32 mouse cellular contexts compared by ENCODE assay signal in the genomic region with DNA sequence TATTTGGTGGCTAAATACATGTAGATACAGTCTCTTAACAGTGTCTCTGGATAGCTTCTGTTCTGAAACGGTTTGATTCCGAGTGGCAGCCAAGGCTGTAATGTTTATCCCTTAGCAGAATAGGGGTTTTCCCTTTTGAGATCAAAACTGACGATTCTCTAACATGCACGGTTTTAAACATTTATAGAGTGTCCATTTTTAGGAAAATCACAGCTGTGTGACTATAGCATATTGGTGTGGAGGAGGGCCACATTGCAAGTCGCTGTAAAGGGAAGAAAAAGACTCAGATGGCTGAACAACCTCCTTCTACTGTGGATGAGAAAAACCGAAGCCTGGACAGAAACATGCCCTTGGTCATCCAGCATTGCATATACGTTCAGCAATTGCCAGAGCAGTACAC.
A peak's percentile ranks its signal among the peaks of the same experiment; 100 is the strongest.
DNase-seq lines count a peak whose midpoint lies in the region; ATAC-seq and TF ChIP-seq lines count a peak whose summit lies in the region.
"Had no signal": no experiment of that assay in that cellular context is flagged by ENCODE, and none has a peak within 500 bp of the region (broad histone marks: within the 10 kb centered on the region; RNA-seq: fewer than 3 reads in every experiment).

No protein-coding gene starts in this region.

- H3K4me2 ChIP-seq in kidney, embryonic 16.5 days (replicated peaks; ENCODE audit: low read depth, low read length) = no peak overlapping the region
- no peak overlapping the region for H3K4me2 ChIP-seq in forebrain, embryonic 13.5 days
- H3K4me2 ChIP-seq: embryonic facial prominence, embryonic 13.5 days; heart, embryonic 13.5 days; hindbrain, embryonic 14.5 days; limb, embryonic 15.5 days; liver, embryonic 13.5 days; midbrain, embryonic 13.5 days; neural tube, embryonic 13.5 days had no signal

- H3K27me3 ChIP-seq in kidney, embryonic 16.5 days (ENCODE audit: insufficient read depth, low read length) = no peaks in the 10 kb centered on the region
- no peaks in the 10 kb centered on the region for H3K27me3 ChIP-seq in forebrain, embryonic 13.5 days
- H3K27me3 ChIP-seq: embryonic facial prominence, embryonic 13.5 days; heart, embryonic 13.5 days; limb, embryonic 15.5 days; liver, embryonic 13.5 days; midbrain, embryonic 13.5 days; neural tube, embryonic 13.5 days; Patski had no signal

- H3K4me3 ChIP-seq in olfactory bulb, adult 2 months (ENCODE audit: insufficient read depth, low read depth, low read length) = no peak overlapping the region
- no peak overlapping the region for H3K4me3 ChIP-seq in kidney, embryonic 16.5 days (ENCODE audit: low read length)
- H3K4me3 ChIP-seq in forebrain, embryonic 13.5 days = no peak overlapping the region
- H3K4me3 ChIP-seq: embryonic facial prominence, embryonic 13.5 days; forebrain, embryonic 10.5 days; heart, adult 2 months; heart, embryonic 13.5 days; layer of hippocampus, adult 2 months; limb, embryonic 10.5 days; limb, embryonic 15.5 days; liver, embryonic 13.5 days; midbrain, embryonic 13.5 days; neural tube, embryonic 13.5 days had no signal

- no peak for DNase-seq in frontal cortex, postnatal 14 days (ENCODE audit: low spot score in 2 of 2)
- DNase-seq in right cerebral cortex, adult 2 months (ENCODE audit: low spot score in 2 of 2) = peak; percentile 30 to 44
- DNase-seq in right cerebral cortex, postnatal 4 days = no peak
- no peak for DNase-seq in spleen, postnatal 4 days (ENCODE audit: low spot score in 2 of 2)
- DNase-seq: adrenal gland, postnatal 10 days; cerebellum, adult 18-20 months; gastrocnemius, postnatal 36 days; heart, adult 2 months; heart, postnatal 10 days; kidney, postnatal 25 days; liver, embryonic 13.5 days; lung, adult 18-20 months; thymus, adult 18-20 months; thymus, postnatal 25 days had no signal

- ATAC-seq in frontal cortex, adult (ENCODE audit: low TSS enrichment) = peak; percentile 87
- ATAC-seq in kidney, embryonic 16.5 days (ENCODE audit: low FRiP score, low TSS enrichment) = no peak
- no peak for ATAC-seq in forebrain, embryonic 13.5 days
- ATAC-seq: forebrain, embryonic 16.5 days; intestine, postnatal 0 days; lung, postnatal 0 days; midbrain, embryonic 13.5 days; Patski had no signal

- no peak for TF ChIP-seq POLR2A in olfactory bulb, adult 2 months (IDR thresholded peaks at IDR 0.05; ENCODE audit: insufficient read depth, low read depth, low read length)

- TF ChIP-seq CTCF in olfactory bulb, adult 2 months (IDR thresholded peaks at IDR 0.05; ENCODE audit: insufficient read depth, low read depth, low read length) = no peak

- no peak overlapping the region for H3K9ac ChIP-seq in kidney, embryonic 16.5 days (replicated peaks; ENCODE audit: low read length)
- H3K9ac ChIP-seq in forebrain, embryonic 13.5 days = no peak overlapping the region
- H3K9ac ChIP-seq: embryonic facial prominence, embryonic 13.5 days; heart, embryonic 13.5 days; hindbrain, embryonic 14.5 days; limb, embryonic 15.5 days; liver, embryonic 13.5 days; midbrain, embryonic 13.5 days; neural tube, embryonic 13.5 days had no signal

- H3K4me1 ChIP-seq in olfactory bulb, adult 2 months (ENCODE audit: control insufficient read depth, insufficient read depth, low read length) = 0 out of 2 replicates have a peak, but pooled peaks cover 2% of the 10 kb centered on the region
- H3K4me1 ChIP-seq in kidney, embryonic 16.5 days (ENCODE audit: insufficient read depth, low read length) = no peaks in the 10 kb centered on the region
- no peaks in the 10 kb centered on the region for H3K4me1 ChIP-seq in forebrain, embryonic 13.5 days
- H3K4me1 ChIP-seq: embryonic facial prominence, embryonic 13.5 days; forebrain, embryonic 10.5 days; heart, embryonic 13.5 days; limb, embryonic 10.5 days; limb, embryonic 15.5 days; liver, embryonic 13.5 days; midbrain, embryonic 13.5 days; neural tube, embryonic 13.5 days had no signal

- WGBS in olfactory bulb, adult 2 months = 41% methylated on average over 7 of the region's 7 CpGs
- WGBS in kidney, embryonic 16.5 days = 79% methylated on average over 7 of the region's 7 CpGs
- 88% methylated on average over 7 of the region's 7 CpGs for whole genome bisulfite sequencing in forebrain, embryonic 13.5 days

- 0 out of 2 replicates have a peak overlapping the region, but pooled peaks have one; percentile 10 for H3K27ac ChIP-seq in olfactory bulb, adult 2 months (ENCODE audit: insufficient read depth, low read depth, low read length)
- H3K27ac ChIP-seq in kidney, embryonic 16.5 days (ENCODE audit: low read length) = no peak overlapping the region
- H3K27ac ChIP-seq in forebrain, embryonic 13.5 days = no peak overlapping the region
- H3K27ac ChIP-seq: embryonic facial prominence, embryonic 13.5 days; forebrain, embryonic 10.5 days; heart, adult 2 months; heart, embryonic 13.5 days; hindbrain, embryonic 14.5 days; layer of hippocampus, adult 2 months; limb, embryonic 10.5 days; limb, embryonic 15.5 days; liver, embryonic 13.5 days; macrophage; midbrain, embryonic 13.5 days; neural tube, embryonic 13.5 days had no signal

- no peaks in the 10 kb centered on the region for H3K36me3 ChIP-seq in kidney, embryonic 16.5 days (ENCODE audit: insufficient read depth, low read length)
- no peaks in the 10 kb centered on the region for H3K36me3 ChIP-seq in forebrain, embryonic 13.5 days (ENCODE audit: poor library complexity, severe bottlenecking)
- H3K36me3 ChIP-seq: embryonic facial prominence, embryonic 13.5 days; forebrain, embryonic 10.5 days; heart, embryonic 13.5 days; limb, embryonic 10.5 days; limb, embryonic 15.5 days; liver, embryonic 13.5 days; midbrain, embryonic 13.5 days; neural tube, embryonic 13.5 days had no signal

- no peaks in the 10 kb centered on the region for H3K9me3 ChIP-seq in kidney, embryonic 16.5 days (ENCODE audit: low read length)
- no peaks in the 10 kb centered on the region for H3K9me3 ChIP-seq in forebrain, embryonic 13.5 days (replicated peaks)
- H3K9me3 ChIP-seq: embryonic facial prominence, embryonic 13.5 days; forebrain, embryonic 10.5 days; heart, embryonic 13.5 days; limb, embryonic 10.5 days; limb, embryonic 15.5 days; liver, embryonic 13.5 days; midbrain, embryonic 13.5 days; neural tube, embryonic 13.5 days had no signal

Comparison
In these comparisons a context has a peak if more than half of its experiments do, and no peak if none do; other contexts are left out.
1. DNase-seq: peak in right cerebral cortex, adult 2 months (2 of 2); none in frontal cortex, postnatal 14 days (0 of 2), right cerebral cortex, postnatal 4 days (single experiment) and spleen, postnatal 4 days (0 of 2).